11 mouse cellular contexts compared by ENCODE assay signal in genomic region chr13:104038358-104038757, GRCm38 (mm10).
DNase-seq lines count a peak whose midpoint lies in the region; ATAC-seq and TF ChIP-seq lines count a peak whose summit lies in the region.
"Had no signal": no experiment of that assay in that cellular context is flagged by ENCODE, and none has a peak within 500 bp of the region (broad histone marks: within the 10 kb centered on the region; RNA-seq: fewer than 3 reads in every experiment).

No protein-coding gene starts in this region.

- 47% methylated on average over 7 of the region's 7 CpGs for WGBS in lung, embryonic 14.5 days
- WGBS in embryonic facial prominence, embryonic 15.5 days, result 39% methylated on average over 7 of the region's 7 CpGs
- WGBS in hindbrain, embryonic 11.5 days, result 72% methylated on average over 7 of the region's 7 CpGs
- WGBS in midbrain, embryonic 14.5 days, result 79% methylated on average over 7 of the region's 7 CpGs

- DNase-seq in lung, embryonic 14.5 days, result no peak
- DNase-seq in lung, postnatal 25 days (ENCODE audit: low spot score), result no peak
- no peak for DNase-seq in hindbrain, embryonic 11.5 days (ENCODE audit: low spot score)
- DNase-seq in midbrain, embryonic 14.5 days, result no peak
- DNase-seq in thymus, postnatal 10 days (ENCODE audit: low spot score in 2 of 2), result no peak
- DNase-seq in heart, adult 11 months, result no peak
- DNase-seq in layer of hippocampus, adult 11-12 months (ENCODE audit: low spot score), result no peak
- DNase-seq: adrenal gland, postnatal 25 days; embryo, embryonic 11 days; gastrocnemius, postnatal 36 days had no signal

- H3K4me1 ChIP-seq in lung, embryonic 14.5 days (ENCODE audit: insufficient read depth), result peaks cover 31% of the 10 kb centered on the region
- peaks cover 49% of the 10 kb centered on the region for H3K4me1 ChIP-seq in embryonic facial prominence, embryonic 15.5 days
- no peaks in the 10 kb centered on the region for H3K4me1 ChIP-seq in hindbrain, embryonic 11.5 days (replicated peaks; ENCODE audit: control insufficient read depth, insufficient read depth, low read length)
- H3K4me1 ChIP-seq in midbrain, embryonic 14.5 days (ENCODE audit: control insufficient read depth, insufficient read depth, low read length), result no peaks in the 10 kb centered on the region

- peak overlapping the region; percentile 83; the same call in 1 of the 2 replicates for H3K27ac ChIP-seq in lung, embryonic 14.5 days (ENCODE audit: low read depth)
- peak overlapping the region; percentile 39; the same call in 1 of the 2 replicates for H3K27ac ChIP-seq in embryonic facial prominence, embryonic 15.5 days (replicated peaks)
- H3K27ac ChIP-seq in hindbrain, embryonic 11.5 days (ENCODE audit: low read depth, low read length), result peak overlapping the region; percentile 17; the same call in 1 of the 2 replicates
- no peak overlapping the region for H3K27ac ChIP-seq in midbrain, embryonic 14.5 days (replicated peaks; ENCODE audit: low read depth, low read length)

- no peaks in the 10 kb centered on the region for H3K9me3 ChIP-seq in lung, embryonic 14.5 days (ENCODE audit: low read depth, low read length)
- no peaks in the 10 kb centered on the region for H3K9me3 ChIP-seq in embryonic facial prominence, embryonic 15.5 days (replicated peaks)
- H3K9me3 ChIP-seq in hindbrain, embryonic 11.5 days (ENCODE audit: control insufficient read depth, low read length), result no peaks in the 10 kb centered on the region
- no peaks in the 10 kb centered on the region for H3K9me3 ChIP-seq in midbrain, embryonic 14.5 days (ENCODE audit: control insufficient read depth, low read length)

- no peak overlapping the region for H3K9ac ChIP-seq in lung, embryonic 14.5 days
- no peak overlapping the region for H3K9ac ChIP-seq in embryonic facial prominence, embryonic 15.5 days
- H3K9ac ChIP-seq in hindbrain, embryonic 11.5 days (ENCODE audit: low read depth, low read length), result no peak overlapping the region
- no peak overlapping the region for H3K9ac ChIP-seq in midbrain, embryonic 14.5 days (replicated peaks; ENCODE audit: low read length)

- no peaks in the 10 kb centered on the region for H3K27me3 ChIP-seq in lung, embryonic 14.5 days (ENCODE audit: insufficient read depth, low read length)
- no peaks in the 10 kb centered on the region for H3K27me3 ChIP-seq in embryonic facial prominence, embryonic 15.5 days
- H3K27me3 ChIP-seq in hindbrain, embryonic 11.5 days (ENCODE audit: control insufficient read depth, insufficient read depth, low read length), result no peaks in the 10 kb centered on the region
- H3K27me3 ChIP-seq in midbrain, embryonic 14.5 days (ENCODE audit: control insufficient read depth, insufficient read depth, low read length), result no peaks in the 10 kb centered on the region

- H3K4me2 ChIP-seq in lung, embryonic 14.5 days, result peak overlapping the region; percentile 47
- H3K4me2 ChIP-seq in embryonic facial prominence, embryonic 15.5 days (replicated peaks), result no peak overlapping the region
- no peak overlapping the region for H3K4me2 ChIP-seq in hindbrain, embryonic 11.5 days (replicated peaks; ENCODE audit: low read depth, low read length)
- no peak overlapping the region for H3K4me2 ChIP-seq in midbrain, embryonic 14.5 days (ENCODE audit: low read length)

- H3K4me3 ChIP-seq in lung, embryonic 14.5 days (ENCODE audit: low read depth, low read length), result no peak overlapping the region
- no peak overlapping the region for H3K4me3 ChIP-seq in embryonic facial prominence, embryonic 15.5 days (replicated peaks)
- no peak overlapping the region for H3K4me3 ChIP-seq in hindbrain, embryonic 11.5 days (ENCODE audit: low read depth, low read length)
- no peak overlapping the region for H3K4me3 ChIP-seq in midbrain, embryonic 14.5 days (replicated peaks; ENCODE audit: low read depth, low read length)

- ATAC-seq in lung, embryonic 14.5 days (ENCODE audit: insufficient read depth), result no peak
- ATAC-seq in embryonic facial prominence, embryonic 15.5 days (ENCODE audit: insufficient number of reproducible peaks, low FRiP score, low TSS enrichment, low read depth), result no peak
- peak; percentile 47; the same call in 1 of the 2 replicates for ATAC-seq in hindbrain, embryonic 11.5 days (ENCODE audit: low FRiP score)
- peak; percentile 38; the same call in 1 of the 2 replicates for ATAC-seq in midbrain, embryonic 14.5 days (ENCODE audit: low FRiP score, low TSS enrichment)

- no peaks in the 10 kb centered on the region for H3K36me3 ChIP-seq in lung, embryonic 14.5 days (ENCODE audit: insufficient read depth)
- H3K36me3 ChIP-seq in embryonic facial prominence, embryonic 15.5 days, result no peaks in the 10 kb centered on the region
- no peaks in the 10 kb centered on the region for H3K36me3 ChIP-seq in hindbrain, embryonic 11.5 days (ENCODE audit: control insufficient read depth, insufficient read depth, low read length)
- peaks cover 31% of the 10 kb centered on the region for H3K36me3 ChIP-seq in midbrain, embryonic 14.5 days (ENCODE audit: control insufficient read depth, insufficient read depth, low read length)

- no peak for TF ChIP-seq CTCF in lung, embryonic 14.5 days (IDR thresholded peaks at IDR 0.05; ENCODE audit: low read depth)

Comparison
In these comparisons a context has a peak if more than half of its experiments do, and no peak if none do; other contexts are left out.
1. ATAC-seq: peak in hindbrain, embryonic 11.5 days (single experiment) and midbrain, embryonic 14.5 days (single experiment); none in lung, embryonic 14.5 days (single experiment) and embryonic facial prominence, embryonic 15.5 days (single experiment).